Mouse (Mus musculus): ENCODE measurements around the gene Xlr4b.

DNA sequence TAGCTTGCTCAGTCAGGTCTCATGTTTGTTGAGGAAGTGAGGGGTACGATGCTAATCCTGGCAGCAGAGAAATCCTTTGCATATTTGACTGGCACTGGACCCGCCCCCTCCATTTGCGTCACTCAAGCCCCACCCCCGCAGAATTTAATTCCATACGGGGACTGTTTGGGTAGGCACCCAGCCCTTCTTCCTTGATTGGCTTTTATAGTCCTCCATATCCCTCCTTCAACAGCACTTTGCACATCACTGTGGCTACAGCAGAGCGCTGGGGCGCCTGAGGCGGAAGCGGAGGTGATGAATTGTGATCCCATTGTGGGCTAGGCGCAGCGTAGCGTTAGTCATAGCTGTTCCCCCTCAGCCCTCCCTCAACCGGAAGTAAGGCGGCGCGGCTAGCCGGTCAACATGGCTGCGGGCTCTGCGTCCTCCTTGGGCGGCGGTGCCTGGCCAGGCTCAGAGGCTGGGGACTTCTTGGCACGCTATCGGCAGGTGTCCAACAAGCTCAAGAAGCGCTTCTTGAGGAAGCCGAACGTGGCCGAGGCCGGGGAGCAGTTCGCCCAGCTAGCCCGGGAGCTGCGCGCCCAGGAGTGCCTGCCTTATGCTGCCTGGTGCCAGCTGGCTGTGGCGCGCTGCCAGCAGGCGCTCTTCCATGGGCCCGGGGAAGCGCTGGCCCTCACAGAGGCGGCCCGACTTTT, 13.9 kb downstream of the Xlr4b start, which contains the start of gene F8a:
- no peak for TF ChIP-seq EP300 (IDR thresholded peaks at IDR 0.05; ENCODE audit: low read length)
- TF ChIP-seq E2F4 (IDR thresholded peaks at IDR 0.05; ENCODE audit: insufficient replicate concordance, low read depth, low read length): no peak
- TF ChIP-seq CHD2 (IDR thresholded peaks at IDR 0.05; ENCODE audit: low read length): no peak
- TF ChIP-seq MAX (IDR thresholded peaks at IDR 0.05; ENCODE audit: low read length): no peak
- no peak for TF ChIP-seq GABPA (IDR thresholded peaks at IDR 0.05; ENCODE audit: insufficient replicate concordance, low read depth, low read length)
- TF ChIP-seq CTCF (conservative IDR thresholded peaks at IDR 0.05 in 1 of 2, IDR thresholded peaks at IDR 0.05 in 1 of 2; ENCODE audit: low read depth in 2 of 2, low read length in 2 of 2): no peak

All from CH12.LX (cell line).